Mouse (Mus musculus): ENCODE results near the gene Dbf4. TPM values are rescaled to one million over a fixed set of nuclear protein-coding genes. Genes with fewer than 3 reads are reported as not detected.
A peak's percentile ranks its signal among the peaks of the same experiment; 100 is the strongest.

The Dbf4 gene
- polyA plus RNA-seq, 1 experiment from 2014 or later = 14.0 TPM

GRCm38 (mm10) chr5:8367614-8368327 lies 54.7 kb downstream of the Dbf4 start, which contains the start of gene Adam22:
Adam22 (minus strand) TSS chr5:8368160.
- Histone ChIP-seq H3K4me1 (ENCODE audit: insufficient read depth) (no peaks in the 10 kb centered on the region; the same call in 1 of the 2 replicates), H3K27ac (ENCODE audit: low read depth) (no peak within 1 kb of the TSS), H3K4me3 (ENCODE audit: low read depth, low read length) (peak within 1 kb of the TSS; percentile 45), H3K4me2 (ENCODE audit: low read depth, low read length) (peak within 1 kb of the TSS; percentile 76), H3K9me3 (ENCODE audit: low read length) (no peaks in the 10 kb centered on the region), H3K9ac (replicated peaks) (0 out of 2 replicates have a peak within 1 kb of the TSS, but pooled peaks have one; percentile 21), H3K27me3 (ENCODE audit: insufficient read depth, low read length) (peaks cover 19% of the 10 kb centered on the region), H3K36me3 (replicated peaks; ENCODE audit: insufficient read depth, low read length) (no peaks in the 10 kb centered on the region)
- WGBS (ENCODE audit: insufficient replicate concordance) = 1% methylated on average over 55 of the region's 55 CpGs
- DNase-seq (peak; percentile 42), ATAC-seq (no peak)
- no peak for TF ChIP-seq EP300 (IDR thresholded peaks at IDR 0.05; ENCODE audit: low read depth)

DNA sequence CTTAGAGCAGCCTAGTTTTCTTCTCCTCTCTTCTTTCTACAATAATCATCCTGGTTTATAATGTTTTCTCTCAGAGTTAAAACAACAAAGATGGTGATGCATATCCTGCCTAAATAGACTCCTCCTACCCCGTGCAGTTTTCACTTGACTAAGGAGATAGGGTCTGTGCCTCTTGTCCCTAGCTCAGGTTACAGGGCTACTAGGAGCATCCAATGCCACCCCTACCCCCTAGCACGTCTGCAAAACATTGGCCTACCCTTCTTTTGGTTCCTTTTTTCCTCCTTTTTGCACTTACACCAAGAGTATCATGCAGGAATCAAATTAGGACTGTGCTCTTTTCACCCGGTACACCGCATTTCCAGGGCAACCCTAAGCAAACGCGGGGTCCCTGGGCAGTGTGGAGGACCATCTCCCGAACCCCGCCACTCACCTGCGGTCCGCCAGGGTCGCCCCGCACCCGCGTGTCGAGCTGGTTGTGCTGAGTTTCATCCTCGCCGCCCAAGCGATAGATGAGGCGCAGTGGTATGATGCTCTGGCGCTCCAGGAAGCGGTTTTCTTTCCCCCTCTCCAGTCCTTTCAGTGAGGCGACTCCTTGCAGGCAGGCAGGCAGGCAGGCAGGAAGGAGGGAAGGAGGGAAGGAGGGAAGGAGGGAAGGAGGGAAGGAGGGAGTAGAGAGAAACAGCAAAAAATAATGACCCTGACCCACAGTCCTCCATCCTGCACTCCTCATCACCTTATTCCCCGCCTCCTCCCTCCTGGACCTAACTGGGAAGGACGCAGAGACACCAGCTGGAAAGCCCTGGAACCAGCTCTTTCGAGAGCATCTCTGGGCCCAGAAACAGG lies 55.5 kb downstream of the Dbf4 start:
- ATAC-seq (no peak), DNase-seq (no peak)
- WGBS (ENCODE audit: insufficient replicate concordance) = 7% methylated on average over 25 of the region's 25 CpGs
- H3K4me1 ChIP-seq (ENCODE audit: insufficient read depth) = no peaks in the 10 kb centered on the region; the same call in 1 of the 2 replicates
- peak overlapping the region; percentile 45; the same call in 1 of the 2 replicates for H3K4me3 ChIP-seq (ENCODE audit: low read depth, low read length)
- no peak overlapping the region for H3K9ac ChIP-seq (replicated peaks)
- no peaks in the 10 kb centered on the region for H3K36me3 ChIP-seq (replicated peaks; ENCODE audit: insufficient read depth, low read length)
- H3K27ac ChIP-seq (ENCODE audit: low read depth) = no peak overlapping the region
- TF ChIP-seq EP300 (IDR thresholded peaks at IDR 0.05; ENCODE audit: low read depth) = no peak
- no peaks in the 10 kb centered on the region for H3K9me3 ChIP-seq (ENCODE audit: low read length)
- peak overlapping the region; percentile 76 for H3K4me2 ChIP-seq (ENCODE audit: low read depth, low read length)
- peaks cover 19% of the 10 kb centered on the region for H3K27me3 ChIP-seq (ENCODE audit: insufficient read depth, low read length)

GRCm38 (mm10) chr5:8362361-8362760 lies 60.2 kb downstream of the Dbf4 start:
- no peak for DNase-seq
- WGBS (ENCODE audit: insufficient replicate concordance) = 41% methylated on average over 1 of the region's 1 CpGs
- no peak for ATAC-seq
- Histone ChIP-seq H3K9me3 (ENCODE audit: low read length) (no peaks in the 10 kb centered on the region), H3K4me1 (ENCODE audit: insufficient read depth) (no peaks in the 10 kb centered on the region), H3K9ac (replicated peaks) (no peak overlapping the region), H3K27me3 (ENCODE audit: insufficient read depth, low read length) (peaks cover 7% of the 10 kb centered on the region), H3K27ac (ENCODE audit: low read depth) (no peak overlapping the region), H3K4me2 (ENCODE audit: low read depth, low read length) (no peak overlapping the region), H3K36me3 (replicated peaks; ENCODE audit: insufficient read depth, low read length) (no peaks in the 10 kb centered on the region), H3K4me3 (ENCODE audit: low read depth, low read length) (no peak overlapping the region)
- TF ChIP-seq CTCF (IDR thresholded peaks at IDR 0.05; ENCODE audit: low read depth) (peak; percentile 28; the same call in 1 of the 2 replicates), EP300 (IDR thresholded peaks at IDR 0.05; ENCODE audit: low read depth) (no peak)

GRCm38 (mm10) chr5:8357677-8358076 lies 64.8 kb downstream of the Dbf4 start:
- TF ChIP-seq EP300 (IDR thresholded peaks at IDR 0.05; ENCODE audit: low read depth) = no peak
- no peak for TF ChIP-seq CTCF (IDR thresholded peaks at IDR 0.05; ENCODE audit: low read depth)
- H3K4me2 ChIP-seq (ENCODE audit: low read depth, low read length) = no peak overlapping the region
- H3K27me3 ChIP-seq (ENCODE audit: insufficient read depth, low read length) = no peaks in the 10 kb centered on the region
- H3K36me3 ChIP-seq (replicated peaks; ENCODE audit: insufficient read depth, low read length) = no peaks in the 10 kb centered on the region
- no peak for ATAC-seq
- no peak for DNase-seq
- 64% methylated on average over 8 of the region's 8 CpGs for WGBS (ENCODE audit: insufficient replicate concordance)
- no peak overlapping the region for H3K27ac ChIP-seq (ENCODE audit: low read depth)
- H3K4me3 ChIP-seq (ENCODE audit: low read depth, low read length) = no peak overlapping the region
- no peak overlapping the region for H3K9ac ChIP-seq (replicated peaks)
- H3K9me3 ChIP-seq (ENCODE audit: low read length) = no peaks in the 10 kb centered on the region
- H3K4me1 ChIP-seq (ENCODE audit: insufficient read depth) = no peaks in the 10 kb centered on the region

DNA sequence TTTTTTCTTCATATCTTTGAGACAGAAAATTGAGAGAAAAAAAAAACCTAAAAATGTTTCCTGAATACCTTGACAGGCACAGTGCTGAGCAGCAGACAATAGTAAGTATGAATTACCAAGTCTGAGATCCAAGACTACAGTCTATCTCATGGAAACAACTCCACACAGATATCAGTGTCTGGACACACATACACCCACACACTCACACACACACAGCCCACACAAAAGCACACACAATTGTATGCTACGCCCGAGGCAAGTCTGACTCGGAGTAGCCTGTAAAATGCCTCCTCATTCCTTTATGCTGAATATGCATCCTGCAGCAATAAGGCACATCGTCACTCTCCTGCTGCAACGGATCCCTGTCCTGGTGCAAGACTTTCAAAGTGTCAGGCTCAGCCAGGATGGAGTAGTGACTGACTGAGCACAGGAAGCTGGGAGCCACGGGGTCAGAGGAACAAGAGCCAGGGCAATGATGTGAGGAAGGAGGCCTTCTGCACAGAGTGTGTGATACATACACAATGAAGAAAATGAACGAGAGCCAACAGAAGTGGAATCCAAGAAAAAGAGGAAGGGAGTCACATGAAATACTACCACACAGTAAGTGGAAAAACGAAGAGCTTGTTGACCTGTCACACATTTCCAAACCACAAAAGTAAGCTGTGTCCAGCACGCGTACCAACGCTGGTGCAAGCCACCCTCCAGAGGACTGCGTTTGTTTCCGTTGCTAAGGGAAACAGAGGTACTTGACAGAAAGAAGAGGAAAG lies 65.4 kb downstream of the Dbf4 start:
- WGBS (ENCODE audit: insufficient replicate concordance) = 28% methylated on average over 13 of the region's 13 CpGs
- TF ChIP-seq EP300 (IDR thresholded peaks at IDR 0.05; ENCODE audit: low read depth) (no peak), CTCF (IDR thresholded peaks at IDR 0.05; ENCODE audit: low read depth) (no peak)
- no peaks in the 10 kb centered on the region for H3K36me3 ChIP-seq (replicated peaks; ENCODE audit: insufficient read depth, low read length)
- no peaks in the 10 kb centered on the region for H3K4me1 ChIP-seq (ENCODE audit: insufficient read depth)
- peak; percentile 70 for ATAC-seq
- H3K27ac ChIP-seq (ENCODE audit: low read depth) = no peak overlapping the region
- no peak overlapping the region for H3K4me2 ChIP-seq (ENCODE audit: low read depth, low read length)
- H3K9ac ChIP-seq (replicated peaks) = no peak overlapping the region
- no peak overlapping the region for H3K4me3 ChIP-seq (ENCODE audit: low read depth, low read length)
- no peak for DNase-seq
- H3K27me3 ChIP-seq (ENCODE audit: insufficient read depth, low read length) = no peaks in the 10 kb centered on the region
- no peaks in the 10 kb centered on the region for H3K9me3 ChIP-seq (ENCODE audit: low read length)

GRCm38 (mm10) chr5:8356326-8356725 lies 66.2 kb downstream of the Dbf4 start:
- no peak overlapping the region for H3K4me2 ChIP-seq (ENCODE audit: low read depth, low read length)
- 67% methylated on average over 2 of the region's 2 CpGs for WGBS (ENCODE audit: insufficient replicate concordance)
- H3K9me3 ChIP-seq (ENCODE audit: low read length) = no peaks in the 10 kb centered on the region
- no peak overlapping the region for H3K4me3 ChIP-seq (ENCODE audit: low read depth, low read length)
- TF ChIP-seq EP300 (IDR thresholded peaks at IDR 0.05; ENCODE audit: low read depth) = no peak
- TF ChIP-seq CTCF (IDR thresholded peaks at IDR 0.05; ENCODE audit: low read depth) = no peak
- no peaks in the 10 kb centered on the region for H3K4me1 ChIP-seq (ENCODE audit: insufficient read depth)
- DNase-seq (no peak), ATAC-seq (no peak)
- H3K27ac ChIP-seq (ENCODE audit: low read depth) = no peak overlapping the region
- no peaks in the 10 kb centered on the region for H3K36me3 ChIP-seq (replicated peaks; ENCODE audit: insufficient read depth, low read length)
- no peak overlapping the region for H3K9ac ChIP-seq (replicated peaks)
- H3K27me3 ChIP-seq (ENCODE audit: insufficient read depth, low read length) = no peaks in the 10 kb centered on the region

Measured in liver, postnatal 0 days (tissue).